Mouse (Mus musculus): ENCODE results near the gene Btg3. TPM values are rescaled to one million over a fixed set of nuclear protein-coding genes. Genes with fewer than 3 reads are reported as not detected.

Gene Btg3
- total and polyA plus RNA-seq, 3 experiments = 21.6 to 72.2 (median 43.9) TPM

GRCm38 (mm10) chr16:78347328-78347926, 29.6 kb downstream of the Btg3 start:
- H3K27me3 ChIP-seq (replicated peaks) = no peaks in the 10 kb centered on the region
- DNase-seq (ENCODE audit: extremely low read depth) = no peak
- in situ Hi-C loops (cut with MboI; ENCODE audit: low pct_ligation_motif_present, low pct_unique_long_range_greater_than_20kb, low sequenced_read_pairs) (no loop called here), dilution Hi-C loops (cut with MboI; ENCODE audit: extremely low pct_ligation_motif_present, extremely low pct_unique_long_range_greater_than_20kb, low sequenced_read_pairs) (no loop called here)
- no peaks in the 10 kb centered on the region for H3K79me2 ChIP-seq (replicated peaks; ENCODE audit: control insufficient read depth, extremely low read depth, insufficient read depth, poor library complexity, severe bottlenecking)
- no peak overlapping the region for H3K4me2 ChIP-seq (ENCODE audit: insufficient read depth, low read depth, poor library complexity, severe bottlenecking)
- peaks cover 11 to 48% of the 10 kb centered on the region in 2 experiments for H3K36me3 ChIP-seq (replicated peaks in 1 of 2; ENCODE audit: control insufficient read depth in 1 of 2, insufficient read depth in 1 of 2, low read length in 1 of 2)
- peaks cover 0 to 3% of the 10 kb centered on the region in 2 experiments; a peak in 1 of 4 replicates for H3K4me1 ChIP-seq (ENCODE audit: control insufficient read depth in 1 of 2, insufficient read depth in 2 of 2)
- H3K9me3 ChIP-seq (replicated peaks; ENCODE audit: low read length) = no peaks in the 10 kb centered on the region
- H3K9ac ChIP-seq (ENCODE audit: insufficient read depth, low read depth) = no peak overlapping the region
- H3K27ac ChIP-seq (ENCODE audit: insufficient read depth, low read depth) = no peak overlapping the region
- TF ChIP-seq HCFC1 (IDR thresholded peaks at IDR 0.05; ENCODE audit: low read depth, low read length) (no peak), ETS1 (conservative IDR thresholded peaks at IDR 0.05; ENCODE audit: low read depth, low read length) (no peak), NRF1 (IDR thresholded peaks at IDR 0.05; ENCODE audit: low read depth, low read length) (no peak), BHLHE40 (IDR thresholded peaks at IDR 0.05; ENCODE audit: low read depth, low read length) (no peak), SIN3A (IDR thresholded peaks at IDR 0.05; ENCODE audit: low read length) (no peak), USF2 (conservative IDR thresholded peaks at IDR 0.05; ENCODE audit: low read depth, low read length) (no peak), TCF12 (IDR thresholded peaks at IDR 0.05; ENCODE audit: low read depth, low read length) (no peak), UBTF (IDR thresholded peaks at IDR 0.05; ENCODE audit: low read depth, low read length) (no peak), PAX5 (IDR thresholded peaks at IDR 0.05; ENCODE audit: low read length) (no peak), ZNF384 (IDR thresholded peaks at IDR 0.05; ENCODE audit: low read depth, low read length) (no peak), CHD1 (IDR thresholded peaks at IDR 0.05; ENCODE audit: low read depth, low read length) (no peak), POLR2A (IDR thresholded peaks at IDR 0.05; ENCODE audit: low read depth, low read length) (no peak), USF1 (IDR thresholded peaks at IDR 0.05; ENCODE audit: low read depth, low read length) (no peak), ZKSCAN1 (IDR thresholded peaks at IDR 0.05; ENCODE audit: borderline replicate concordance, low read depth, low read length) (no peak), MXI1 (IDR thresholded peaks at IDR 0.05; ENCODE audit: low read depth, low read length) (no peak), MAFK (IDR thresholded peaks at IDR 0.05; ENCODE audit: insufficient replicate concordance, low read length) (no peak), JUND (conservative IDR thresholded peaks at IDR 0.05; ENCODE audit: low read depth, low read length) (no peak)
- no peak overlapping the region for H3K4me3 ChIP-seq (replicated peaks in 1 of 3; ENCODE audit: low read depth in 2 of 3, low read length in 2 of 3, poor library complexity in 1 of 3)

GRCm38 (mm10) chr16:78346662-78347327, 30.2 kb downstream of the Btg3 start:
- no peak overlapping the region for H3K27ac ChIP-seq (ENCODE audit: insufficient read depth, low read depth)
- H3K27me3 ChIP-seq (replicated peaks) = no peaks in the 10 kb centered on the region
- no peak overlapping the region for H3K4me2 ChIP-seq (ENCODE audit: insufficient read depth, low read depth, poor library complexity, severe bottlenecking)
- no peaks in the 10 kb centered on the region for H3K9me3 ChIP-seq (replicated peaks; ENCODE audit: low read length)
- no peak overlapping the region for H3K4me3 ChIP-seq (replicated peaks in 1 of 3; ENCODE audit: low read depth in 2 of 3, low read length in 2 of 3, poor library complexity in 1 of 3)
- TF ChIP-seq SMC3 (IDR thresholded peaks at IDR 0.05; ENCODE audit: low read depth, low read length) = peak; percentile 3; the same call in 1 of the 2 replicates
- no peak for TF ChIP-seq USF1 (IDR thresholded peaks at IDR 0.05; ENCODE audit: low read depth, low read length)
- peak in 1 of 2 experiments; percentile 38; a peak in 2 of 4 replicates for TF ChIP-seq CTCF (conservative IDR thresholded peaks at IDR 0.05 in 1 of 2, IDR thresholded peaks at IDR 0.05 in 1 of 2; ENCODE audit: low read depth in 2 of 2, low read length in 2 of 2)
- no peak for TF ChIP-seq MEF2A (IDR thresholded peaks at IDR 0.05; ENCODE audit: borderline replicate concordance, low read depth, low read length)
- peak; percentile 34 for TF ChIP-seq RAD21 (IDR thresholded peaks at IDR 0.05; ENCODE audit: low read depth, low read length)
- in situ Hi-C loops (cut with MboI; ENCODE audit: low pct_ligation_motif_present, low pct_unique_long_range_greater_than_20kb, low sequenced_read_pairs) (no loop called here), dilution Hi-C loops (cut with MboI; ENCODE audit: extremely low pct_ligation_motif_present, extremely low pct_unique_long_range_greater_than_20kb, low sequenced_read_pairs) (no loop called here)
- no peak for DNase-seq (ENCODE audit: extremely low read depth)
- no peak overlapping the region for H3K9ac ChIP-seq (ENCODE audit: insufficient read depth, low read depth)
- no peaks in the 10 kb centered on the region for H3K79me2 ChIP-seq (replicated peaks; ENCODE audit: control insufficient read depth, extremely low read depth, insufficient read depth, poor library complexity, severe bottlenecking)
- peaks cover 0 to 3% of the 10 kb centered on the region in 2 experiments; a peak in 1 of 4 replicates for H3K4me1 ChIP-seq (ENCODE audit: control insufficient read depth in 1 of 2, insufficient read depth in 2 of 2)
- peaks cover 11 to 48% of the 10 kb centered on the region in 2 experiments for H3K36me3 ChIP-seq (replicated peaks in 1 of 2; ENCODE audit: control insufficient read depth in 1 of 2, insufficient read depth in 1 of 2, low read length in 1 of 2)
